Mouse (Mus musculus): ENCODE results near the gene Zfp775. TPM values are rescaled to one million over a fixed set of nuclear protein-coding genes. Genes with fewer than 3 reads are reported as not detected.
"Not testable (repeated sequence)": the region's sequence is repeated elsewhere in the genome, so short reads cannot be mapped to it uniquely, and the experiment has no call there.

Zfp775 gene
- total RNA-seq, 2 experiments from 2014 or later, result 6.5 to 6.9 TPM

GRCm38 (mm10) chr6:48591221-48591845 is 10.5 kb upstream of the Zfp775 start:
- DNase-seq, result no peak

DNA sequence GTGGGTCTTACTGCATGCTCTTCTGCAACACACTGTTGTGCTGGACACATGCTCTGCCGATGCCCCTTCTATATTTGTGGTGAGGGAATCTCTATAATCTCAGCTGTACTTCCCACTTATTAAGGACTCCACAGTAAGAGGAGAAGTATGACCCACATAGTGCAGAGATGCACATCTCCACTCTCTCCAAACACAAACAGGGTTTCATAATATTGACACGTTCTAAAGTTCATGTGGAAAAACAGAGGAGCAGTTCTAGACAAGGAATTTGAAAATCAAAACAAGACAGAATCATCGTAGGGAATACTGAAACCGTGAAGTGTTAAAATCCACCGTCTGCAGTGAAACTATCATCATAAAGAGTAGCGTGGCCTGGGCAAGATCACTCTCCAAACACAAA is 10.0 kb upstream of the Zfp775 start:
- no peak for DNase-seq

GRCm38 (mm10) chr6:48593158-48594042 is 8.5 kb upstream of the Zfp775 start, which contains the start of the genes Repin1 and Gm44965:
Repin1 (plus strand) TSS chr6:48593883.
Gm44965 (plus strand) TSS chr6:48593941.
- DNase-seq, result peak; percentile 92

- DNase-seq, result no peak
Measured at GRCm38 (mm10) chr6:48594043-48594738, 7.7 kb upstream of the Zfp775 start.

GRCm38 (mm10) chr6:48595278-48595677 is 6.6 kb upstream of the Zfp775 start:
- DNase-seq, result no peak

- no peak for DNase-seq
Measured at GRCm38 (mm10) chr6:48596545-48597232, 5.2 kb upstream of the Zfp775 start.

DNA sequence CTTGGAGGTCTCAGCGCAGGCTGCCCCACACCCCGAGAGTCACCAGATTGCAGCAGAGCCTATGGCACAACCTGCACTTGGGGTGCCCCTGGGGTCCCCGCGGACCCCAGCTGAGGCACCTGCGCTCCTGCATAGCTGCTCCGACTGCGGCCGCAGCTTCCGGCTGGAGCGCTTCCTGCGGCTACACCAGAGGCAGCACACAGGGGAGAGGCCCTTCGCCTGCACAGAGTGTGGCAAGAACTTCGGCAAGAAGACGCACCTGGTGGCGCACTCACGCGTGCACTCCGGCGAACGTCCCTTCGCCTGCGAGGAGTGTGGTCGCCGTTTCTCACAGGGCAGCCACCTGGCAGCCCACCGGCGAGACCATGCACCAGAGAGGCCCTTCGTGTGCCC is 4.6 kb upstream of the Zfp775 start:
- no peak for DNase-seq

DNA sequence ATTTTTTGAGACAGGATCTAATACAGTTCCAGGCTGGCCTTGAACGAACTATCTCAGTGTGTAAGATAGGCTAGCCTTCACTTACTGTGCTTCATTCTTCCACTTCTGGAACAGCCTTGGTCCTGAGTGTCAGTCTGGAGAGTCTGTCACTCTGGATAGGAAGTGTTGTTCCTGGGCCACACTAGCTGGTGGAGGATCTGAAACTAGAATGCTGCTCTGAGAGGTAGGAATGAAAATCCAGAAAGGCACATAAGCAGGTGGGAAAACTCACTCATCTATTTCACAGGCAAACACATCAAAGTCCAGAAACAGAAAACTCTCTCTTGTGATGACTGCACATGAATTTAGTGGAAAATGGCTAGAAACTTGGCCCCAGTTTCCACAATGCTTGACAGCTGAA is 1.3 kb upstream of the Zfp775 start:
- no peak for DNase-seq

DNA sequence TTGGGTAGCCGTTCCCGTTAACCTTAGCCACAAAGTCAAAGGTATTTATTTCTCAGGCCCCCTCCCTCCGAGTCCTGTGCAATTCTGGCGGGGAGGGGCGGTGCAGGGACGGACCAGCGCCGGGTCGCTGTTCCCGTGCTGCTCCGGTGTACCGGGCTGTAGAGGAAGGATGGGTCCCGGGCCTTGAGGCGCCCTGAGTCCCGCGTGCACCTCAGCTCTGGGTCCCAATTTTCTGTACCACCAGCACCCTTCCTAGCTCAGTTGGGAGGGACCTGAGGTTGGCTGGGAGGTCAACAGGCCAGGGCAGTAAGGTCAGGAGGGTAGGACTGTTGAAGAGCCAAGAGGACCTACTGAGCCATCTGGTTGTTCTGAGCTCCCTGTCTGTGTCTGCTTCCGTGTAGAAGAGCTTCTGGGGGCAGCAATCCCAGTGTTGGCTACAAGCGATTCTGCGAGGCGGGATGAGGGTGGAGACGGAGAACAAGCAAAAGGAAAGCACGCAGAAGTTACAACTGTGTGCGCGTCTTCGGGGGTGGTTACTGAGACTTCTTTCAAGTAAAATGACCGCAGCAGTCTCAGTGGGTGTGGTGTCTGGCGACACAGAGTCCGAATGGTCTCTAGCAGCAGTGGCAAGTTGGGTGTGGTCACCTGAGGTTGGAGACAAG is 348 bp downstream of the Zfp775 start:
- DNase-seq, result peak; percentile 29

DNA sequence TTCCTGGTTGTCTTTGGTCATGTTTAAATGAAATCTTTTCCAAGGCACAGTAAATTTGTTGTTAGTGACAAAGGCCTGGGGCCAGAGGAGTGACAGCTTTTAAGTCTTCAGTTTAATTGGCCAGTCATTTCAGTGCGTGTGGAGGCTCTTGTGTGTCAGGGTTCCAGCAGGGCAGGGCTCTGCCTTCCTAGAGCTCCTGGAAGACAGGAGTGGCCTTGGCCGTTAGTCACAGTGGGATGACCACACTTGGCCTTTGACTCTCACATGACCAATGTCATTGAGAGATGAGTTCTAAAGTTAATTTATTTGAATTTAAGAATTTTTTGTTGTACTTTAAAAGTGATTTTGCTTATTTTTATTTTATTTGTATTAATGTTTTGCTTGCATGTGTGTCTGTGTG is 6.3 kb downstream of the Zfp775 start:
- DNase-seq, result no peak

DNA sequence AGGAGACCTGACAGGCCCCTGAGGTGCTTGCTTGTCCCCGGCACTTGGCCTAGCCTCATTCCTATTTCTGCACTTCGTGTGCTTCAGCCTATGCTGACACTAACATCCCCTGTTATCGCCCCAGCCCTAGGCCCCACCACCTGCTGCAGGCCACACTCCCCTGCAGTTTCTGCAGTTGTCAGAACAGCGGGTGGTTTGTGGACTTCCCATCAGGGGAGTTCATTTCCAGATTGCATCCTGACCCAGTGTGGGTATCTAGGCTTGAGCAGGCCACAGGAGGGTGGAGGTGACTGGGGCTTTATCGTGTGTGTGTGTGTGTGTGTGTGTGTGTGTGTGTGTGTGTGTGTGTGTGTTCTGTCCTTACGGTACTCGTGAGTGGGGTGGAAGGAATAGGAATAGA is 7.6 kb downstream of the Zfp775 start:
- no peak for DNase-seq

GRCm38 (mm10) chr6:48610657-48611056 is 8.8 kb downstream of the Zfp775 start:
- no peak for DNase-seq

DNA sequence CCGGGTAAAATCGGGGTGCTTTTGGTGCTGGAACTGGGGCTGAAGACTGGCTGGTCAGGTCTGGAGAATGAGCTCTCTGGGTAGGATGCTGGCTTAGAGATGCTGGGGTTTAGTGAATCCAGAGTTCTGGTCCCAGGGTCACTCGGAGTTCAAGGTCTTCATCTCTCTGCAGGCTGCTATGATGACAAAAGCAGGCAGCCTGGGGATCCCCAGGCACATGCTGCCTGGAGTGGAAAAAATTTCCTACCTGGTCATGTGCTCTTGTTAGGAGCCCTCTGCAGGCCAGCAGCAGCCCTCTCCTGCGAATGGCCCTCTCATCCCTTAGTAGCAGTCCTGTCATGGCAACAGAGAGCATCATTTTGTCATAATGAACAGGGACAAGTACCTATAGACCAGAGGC is 11.6 kb downstream of the Zfp775 start:
- DNase-seq, result no peak

DNA sequence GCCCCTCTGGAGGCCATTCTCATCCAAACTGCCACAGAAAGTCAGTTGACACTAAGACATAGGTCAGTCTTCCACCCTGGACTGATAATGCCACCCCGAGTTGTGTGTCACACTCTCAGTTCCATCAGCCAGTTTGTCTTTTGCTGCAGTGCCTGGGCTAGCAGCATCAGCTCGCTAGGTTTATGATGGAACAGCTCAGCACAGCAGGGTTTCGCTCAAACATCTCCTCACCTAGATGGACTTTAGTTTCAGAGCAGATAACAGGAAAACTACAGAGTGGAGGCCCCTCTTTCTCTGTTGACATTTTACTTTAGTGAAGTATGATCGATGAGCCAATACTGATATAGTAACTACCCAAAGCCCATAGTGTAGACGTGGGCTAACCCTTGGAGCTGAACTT is 12.9 kb downstream of the Zfp775 start:
- DNase-seq, result no peak

- DNase-seq, result no peak
Measured at GRCm38 (mm10) chr6:48620031-48620430, 18.2 kb downstream of the Zfp775 start.

DNA sequence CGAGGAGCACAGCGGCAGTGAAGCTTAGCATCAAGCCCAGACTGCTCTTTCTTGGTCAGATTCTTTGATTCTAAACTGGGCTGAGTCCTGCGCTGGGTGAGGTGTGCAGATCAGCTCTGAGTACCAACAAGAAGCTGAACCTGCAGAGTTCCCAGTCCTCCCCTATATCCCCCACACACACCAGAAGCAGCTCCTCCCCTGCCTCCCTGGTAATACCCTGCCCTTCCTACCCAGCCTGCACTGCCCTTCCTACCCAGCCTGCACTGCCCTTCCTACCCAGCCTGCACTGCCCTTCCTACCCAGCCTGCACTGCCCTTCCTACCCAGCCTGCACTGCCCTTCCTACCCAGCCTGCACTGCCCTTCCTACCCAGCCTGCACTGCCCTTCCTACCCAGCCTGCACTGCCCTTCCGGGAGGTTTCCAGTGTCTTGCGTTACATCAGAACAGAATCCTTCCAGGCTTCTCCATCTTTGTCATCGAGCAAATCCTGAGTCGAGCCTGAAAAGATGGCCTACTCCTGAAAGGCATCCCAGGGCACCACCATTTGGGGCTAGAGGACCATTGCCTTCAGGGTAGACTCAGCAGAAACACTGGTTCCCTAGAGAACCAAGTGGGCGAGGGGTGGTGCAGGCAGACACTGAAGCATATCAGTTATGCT is 20.5 kb downstream of the Zfp775 start:
- DNase-seq, result not testable (repeated sequence)

GRCm38 (mm10) chr6:48623460-48623859 is 21.6 kb downstream of the Zfp775 start:
- no peak for DNase-seq

GRCm38 (mm10) chr6:48626464-48626863 is 24.6 kb downstream of the Zfp775 start, which contains the start of gene AI854703:
AI854703 (plus strand) TSS chr6:48626764.
- no peak for DNase-seq

- DNase-seq, result peak; percentile 35
Measured at GRCm38 (mm10) chr6:48626984-48627383, 25.1 kb downstream of the Zfp775 start.

DNA sequence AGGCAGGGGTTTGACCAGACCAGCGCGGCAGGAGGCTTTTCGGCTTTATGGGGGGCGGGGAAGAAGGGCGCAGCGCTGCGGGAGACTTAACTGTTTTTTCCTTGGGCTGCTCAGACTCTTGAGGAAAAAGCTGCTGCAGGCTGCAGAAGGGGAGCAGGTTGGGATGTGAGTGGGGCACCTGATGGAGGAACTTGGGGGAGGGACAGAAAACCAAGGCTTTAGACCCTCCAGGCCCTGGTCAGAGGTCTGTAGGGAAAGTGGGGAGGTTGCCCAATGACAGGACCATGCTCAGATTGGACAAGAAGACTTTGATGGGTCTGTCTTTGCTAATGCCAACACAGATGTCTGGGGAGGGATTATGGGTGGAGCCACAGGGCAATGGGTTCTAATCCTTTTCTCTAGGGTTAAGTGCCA is 25.7 kb downstream of the Zfp775 start:
- DNase-seq, result no peak

DNA sequence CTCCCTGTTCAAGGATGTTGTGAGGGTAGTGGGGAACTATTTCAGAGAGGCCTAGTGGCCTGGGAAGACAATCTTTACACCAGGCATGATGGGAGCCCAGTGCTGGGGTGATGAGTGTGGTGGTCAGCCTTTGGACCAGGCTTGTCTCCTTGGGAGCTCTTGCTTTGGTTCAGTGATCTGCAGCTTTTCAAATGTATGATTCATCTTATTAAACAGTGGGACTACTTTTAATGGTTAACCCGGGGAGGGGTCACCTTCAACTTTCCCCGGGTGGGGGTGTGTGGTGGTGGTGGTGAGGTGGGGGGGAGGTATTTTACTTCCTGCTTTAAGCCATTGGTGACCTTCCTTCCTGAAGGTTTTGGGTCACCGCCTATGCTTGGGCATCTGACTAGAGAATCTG is 26.5 kb downstream of the Zfp775 start:
- DNase-seq, result no peak

Measured in gastrocnemius, postnatal 25 days (tissue).